Mouse (Mus musculus) testis, adult 10 weeks (tissue): ENCODE measurements around the gene Rep15. TPM values are rescaled to one million over a fixed set of nuclear protein-coding genes. Genes with fewer than 3 reads are reported as not detected.

Experiments used
- polyA plus RNA-seq: library from polyadenylated mRNA; stranded (reverse); fragments of 350-450 nt; fragmentation: Illumina TruSeq; extraction: RNeasy Lipid Tissue Mini Kit (QIAGEN cat#74804); gene quantifications from one replicate; pipeline ENCODE4 v1.2.3, GENCODE M21; 2014; ENCODE audit warnings: low read depth, low replicate concordance

The Rep15 gene
- 0.24 TPM for polyA plus RNA-seq

DNA sequence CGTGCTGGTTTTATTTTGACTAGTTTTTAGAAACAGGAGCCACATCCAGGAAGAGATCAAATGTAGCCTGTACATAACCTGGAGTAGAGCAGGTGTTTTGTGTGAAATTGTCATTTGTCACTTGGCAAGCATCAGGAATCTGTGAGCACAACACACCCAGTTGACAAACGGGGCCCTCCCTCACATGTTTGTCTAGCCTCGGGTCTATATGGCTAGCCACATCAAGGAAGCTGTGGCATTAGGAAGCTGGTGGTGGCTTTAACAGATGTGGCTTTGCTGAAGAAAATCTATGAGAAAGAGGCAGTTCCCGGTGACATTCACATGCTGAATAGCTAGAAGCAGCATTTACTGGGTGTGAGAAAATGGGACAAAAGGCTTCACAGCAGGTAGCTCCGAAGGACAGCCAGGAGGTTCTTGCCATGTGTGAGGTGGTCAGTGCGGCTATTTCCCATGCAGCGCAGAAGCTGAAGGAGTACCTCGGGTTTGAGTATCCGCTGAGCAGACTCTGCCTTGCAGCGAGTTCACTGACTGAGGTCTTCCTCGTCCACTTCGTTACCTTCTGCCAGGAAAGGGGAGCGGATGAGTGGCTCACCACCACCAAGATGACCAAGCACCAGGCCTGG lies at the start of gene Rep15:
Gene Rep15, plus strand, starts transcription at position 282 of the 623 bp plus-strand sequence.

DNA sequence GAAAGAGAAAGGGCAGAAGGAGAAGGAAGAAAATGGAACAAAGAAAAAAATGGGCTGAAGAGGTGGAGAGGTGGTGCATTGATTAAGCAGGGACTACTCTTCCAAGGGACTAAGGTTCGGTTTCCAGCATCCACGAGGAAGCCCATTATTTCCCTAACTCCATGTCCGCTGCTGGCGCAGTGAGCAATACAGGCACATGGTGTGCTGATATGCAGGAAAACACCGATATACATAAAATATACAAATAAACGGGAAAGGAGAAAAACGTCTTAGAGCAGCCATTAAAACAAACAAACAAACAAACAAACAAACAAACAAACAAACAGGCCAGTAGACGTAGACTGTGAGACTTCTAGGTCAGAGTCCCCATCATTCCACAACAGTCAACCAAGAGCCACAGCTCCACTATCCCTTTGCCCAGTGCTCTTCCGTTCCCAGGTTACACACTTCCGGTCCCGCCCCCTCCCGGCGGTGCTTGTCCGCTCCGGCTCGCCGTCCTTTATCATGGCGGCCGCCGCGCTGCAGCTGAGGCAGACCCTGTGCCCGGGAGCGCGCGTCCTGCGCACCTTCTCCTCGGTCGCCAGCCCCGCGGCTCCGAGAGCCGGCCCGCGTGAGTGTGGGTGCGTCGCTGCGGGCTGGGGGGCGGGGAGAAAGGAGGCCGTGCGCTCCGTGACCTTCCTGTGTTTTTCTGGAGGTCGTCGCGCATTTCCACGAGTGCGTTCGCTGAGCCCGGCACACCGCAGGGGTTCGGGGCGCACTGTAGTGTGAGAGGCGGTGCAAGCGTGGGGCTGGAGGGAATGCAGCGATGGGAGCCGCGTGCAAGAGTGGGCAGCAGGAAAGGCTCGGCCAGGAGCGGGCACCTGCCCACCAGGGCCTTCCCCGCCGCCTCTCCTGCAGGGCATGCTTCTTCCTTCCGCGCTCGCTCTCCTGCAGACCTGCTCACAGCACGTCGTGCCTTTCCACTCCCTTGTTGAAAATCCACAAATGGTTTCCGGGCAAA lies 10.2 kb downstream of the Rep15 start, which contains the start of gene Mrps35:
Gene Mrps35, plus strand, starts transcription at position 474 of the 1,000 bp plus-strand sequence.

Other genes with a start within 250 kb of the Rep15 start
- gene Arntl2, start 236.5 kb upstream of the Rep15 start, polyA plus RNA-seq = 1.8 TPM
- gene Smco2, start 182.5 kb upstream of the Rep15 start, polyA plus RNA-seq = 135 TPM
- gene Ppfibp1, start 144.1 kb upstream of the Rep15 start, polyA plus RNA-seq = 33.3 TPM
- gene 1700034J05Rik, start 78.2 kb upstream of the Rep15 start, polyA plus RNA-seq = 343 TPM
- 8.0 TPM for gene Mrps35, start 10.2 kb downstream of the Rep15 start, polyA plus RNA-seq
- gene Mansc4, start 54.4 kb downstream of the Rep15 start, polyA plus RNA-seq = 0.32 TPM
- 2.5 TPM for gene Klhl42, start 58.8 kb downstream of the Rep15 start, polyA plus RNA-seq
- not detected for gene Pthlh, start 231.6 kb downstream of the Rep15 start, polyA plus RNA-seq